Mouse (Mus musculus) neural tube, embryonic 12.5 days (tissue): ENCODE results near the gene Pltp. TPM values are rescaled to one million over a fixed set of nuclear protein-coding genes. Genes with fewer than 3 reads are reported as not detected.

Experiments
- ATAC-seq: fragments of 200-750 bp; cut with Nextera tagmentation; 2 replicates; pipeline ENCODE4 v1.8.0; 2017; ENCODE audit warnings: low read depth, mild to moderate bottlenecking, moderate TSS enrichment, moderate library complexity; ENCODE audit not compliant: low FRiP score
- H3K27ac ChIP-seq: fragments of 300-500 bp; sonication (generic); 2 replicates; pipeline ENCODE4 v1.5.1; 2016
- H3K27me3 ChIP-seq: fragments of 300-500 bp; sonication (generic); replicated peaks from 2 replicates; pipeline ENCODE4 v1.6.1; 2016; ENCODE audit warnings: mild to moderate bottlenecking
- H3K36me3 ChIP-seq: fragments of 300-500 bp; sonication (generic); 2 replicates; pipeline ENCODE4 v1.6.1; 2016; ENCODE audit warnings: mild to moderate bottlenecking
- H3K4me1 ChIP-seq: fragments of 300-500 bp; sonication (generic); 2 replicates; pipeline ENCODE4 v1.6.1; 2016
- H3K4me2 ChIP-seq: fragments of 300-500 bp; sonication (generic); replicated peaks from 2 replicates; pipeline ENCODE4 v1.6.1; 2016; ENCODE audit warnings: mild to moderate bottlenecking
- H3K4me3 ChIP-seq: fragments of 300-500 bp; sonication (generic); 2 replicates; pipeline ENCODE4 v1.5.1; 2016
- H3K9ac ChIP-seq: fragments of 300-500 bp; sonication (generic); 2 replicates; pipeline ENCODE4 v1.6.1; 2016; ENCODE audit warnings: mild to moderate bottlenecking
- H3K9me3 ChIP-seq: fragments of 300-500 bp; sonication (generic); 2 replicates; pipeline ENCODE4 v1.6.1; 2016; ENCODE audit warnings: mild to moderate bottlenecking
- WGBS: fragments of 180-500 bp; shearing (Covaris S2); methylation state at CpG from one replicate; pipeline ENCODE4 v1.1.7; 2016; 5-methylcytosine and 5-hydroxymethylcytosine counted together
- polyA plus RNA-seq: library from polyadenylated mRNA; unstranded; fragments of >200 nt; fragmentation: Nextera tagmentation; extraction: Ambion mirVana; gene quantifications from 2 replicates; pipeline ENCODE4 v1.2.1, GENCODE M21; 2016

The Pltp gene
- polyA plus RNA-seq, 1 experiment from 2014 or later: 87.9 TPM

- no peak; the same call in 1 of the 2 replicates for ATAC-seq
- Histone ChIP-seq H3K4me2 (peak overlapping the region; percentile 92), H3K4me1 (peaks cover 22% of the 10 kb centered on the region), H3K9ac (peak overlapping the region; percentile 64), H3K27me3 (no peaks in the 10 kb centered on the region), H3K9me3 (no peaks in the 10 kb centered on the region; the same call in 1 of the 2 replicates), H3K4me3 (peak overlapping the region; percentile 61; the same call in 1 of the 2 replicates), H3K36me3 (peaks cover 28% of the 10 kb centered on the region), H3K27ac (no peak overlapping the region; the same call in 1 of the 2 replicates)
- WGBS: 63% methylated on average over 16 of the region's 16 CpGs
These were observed 25.3 kb downstream of the Pltp start for GRCm38 (mm10) chr2:164832032-164832747.

DNA sequence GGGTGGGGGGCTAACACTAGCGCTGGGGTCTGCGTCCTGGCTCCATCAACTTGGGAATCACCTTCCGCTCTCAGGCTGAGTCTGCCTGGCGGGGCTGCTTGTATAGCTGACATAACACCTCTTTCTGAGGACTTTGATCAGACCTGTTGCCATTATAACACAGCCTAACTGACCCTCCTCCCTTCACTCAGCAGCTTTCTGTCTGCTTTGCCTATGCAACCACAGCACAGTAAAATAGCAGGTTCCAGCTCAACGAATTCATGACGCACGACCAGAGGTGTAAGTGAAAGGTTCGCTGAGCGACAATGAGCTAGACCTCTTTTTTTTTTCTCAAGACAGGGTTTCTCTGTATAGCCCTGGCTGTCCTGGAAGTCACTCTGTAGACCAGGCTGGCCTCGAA, 26.5 kb downstream of the Pltp start:
- 88% methylated on average over 10 of the region's 10 CpGs for WGBS
- H3K36me3 ChIP-seq: peaks cover 32% of the 10 kb centered on the region
- no peak overlapping the region for H3K9ac ChIP-seq
- no peaks in the 10 kb centered on the region; the same call in 1 of the 2 replicates for H3K9me3 ChIP-seq
- H3K27ac ChIP-seq: no peak overlapping the region
- no peaks in the 10 kb centered on the region for H3K27me3 ChIP-seq
- peaks cover 22% of the 10 kb centered on the region for H3K4me1 ChIP-seq
- ATAC-seq: no peak
- H3K4me3 ChIP-seq: no peak overlapping the region
- no peak overlapping the region for H3K4me2 ChIP-seq

DNA sequence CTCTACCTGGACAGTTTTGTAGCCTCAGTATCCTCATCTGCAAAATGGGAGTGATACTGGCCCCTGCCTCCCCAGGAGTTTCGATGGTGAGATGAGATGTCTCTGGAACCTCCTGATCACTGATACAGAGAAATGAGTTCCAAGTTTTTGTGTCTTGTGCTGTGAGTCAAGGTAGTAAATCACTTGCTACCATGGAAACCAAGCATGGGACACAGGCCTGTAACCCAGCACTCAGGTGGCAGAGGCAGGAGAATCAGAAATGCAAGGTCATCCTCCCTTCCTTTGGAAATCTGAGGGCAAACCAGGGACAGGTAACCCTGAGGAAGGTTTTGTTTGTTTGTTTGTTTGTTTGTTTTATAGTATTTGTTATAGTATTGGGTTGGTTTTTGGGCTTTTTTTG, 28.4 kb downstream of the Pltp start:
- 98% methylated on average over 1 of the region's 1 CpGs for WGBS

GRCm38 (mm10) chr2:164828437-164828836, 29.1 kb downstream of the Pltp start, which contains the start of gene Spata25:
TSS of gene Spata25 (minus strand) at chr2:164828537.
- Histone ChIP-seq H3K9ac (no peak within 1 kb of the TSS), H3K4me1 (peaks cover 7% of the 10 kb centered on the region), H3K27ac (no peak within 1 kb of the TSS), H3K4me3 (no peak within 1 kb of the TSS), H3K4me2 (no peak within 1 kb of the TSS), H3K36me3 (peaks cover 43% of the 10 kb centered on the region), H3K9me3 (no peaks in the 10 kb centered on the region; the same call in 1 of the 2 replicates), H3K27me3 (no peaks in the 10 kb centered on the region)
- ATAC-seq: no peak
- 90% methylated on average over 6 of the region's 6 CpGs for WGBS

More for the DNA sequence above, 28.4 kb downstream of the Pltp start:
- no peak for ATAC-seq
- Histone ChIP-seq H3K36me3 (peaks cover 43% of the 10 kb centered on the region), H3K4me2 (no peak overlapping the region), H3K9ac (no peak overlapping the region), H3K27ac (no peak overlapping the region), H3K4me1 (peaks cover 10% of the 10 kb centered on the region), H3K27me3 (no peaks in the 10 kb centered on the region), H3K9me3 (no peaks in the 10 kb centered on the region; the same call in 1 of the 2 replicates), H3K4me3 (no peak overlapping the region)

- no peaks in the 10 kb centered on the region; the same call in 1 of the 2 replicates for H3K9me3 ChIP-seq
- ATAC-seq: no peak
- H3K27me3 ChIP-seq: no peaks in the 10 kb centered on the region
- no peak overlapping the region for H3K9ac ChIP-seq
- no peak overlapping the region for H3K4me3 ChIP-seq
- no peak overlapping the region for H3K27ac ChIP-seq
- H3K4me1 ChIP-seq: peaks cover 3% of the 10 kb centered on the region; the same call in 1 of the 2 replicates
- peaks cover 43% of the 10 kb centered on the region for H3K36me3 ChIP-seq
- no peak overlapping the region for H3K4me2 ChIP-seq
- 92% methylated on average over 16 of the region's 16 CpGs for WGBS
These were observed 30.2 kb downstream of the Pltp start for GRCm38 (mm10) chr2:164827146-164827850.

DNA sequence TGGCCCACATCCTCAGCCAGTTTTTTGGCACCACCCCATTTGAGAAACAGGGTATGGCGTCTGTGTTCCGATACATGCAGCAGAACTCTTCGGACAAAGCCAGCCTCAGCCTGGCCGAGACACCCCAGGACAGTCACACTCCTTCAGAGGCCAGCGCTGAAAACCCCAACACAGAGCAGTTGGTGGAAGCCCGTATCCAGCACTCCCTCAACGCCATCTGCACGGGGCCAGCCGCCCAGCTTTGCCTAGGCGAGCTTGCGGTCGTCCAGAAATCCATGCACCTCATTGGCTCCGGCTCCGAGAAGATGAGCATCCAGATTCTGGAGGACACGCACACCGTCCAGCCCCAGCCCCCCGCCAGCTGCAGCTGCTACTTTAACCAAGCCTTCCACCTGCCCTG, 32.0 kb downstream of the Pltp start:
- Histone ChIP-seq H3K9me3 (no peaks in the 10 kb centered on the region; the same call in 1 of the 2 replicates), H3K36me3 (peaks cover 54% of the 10 kb centered on the region), H3K4me2 (no peak overlapping the region), H3K27me3 (no peaks in the 10 kb centered on the region), H3K4me1 (peaks cover 5% of the 10 kb centered on the region; the same call in 1 of the 2 replicates), H3K27ac (no peak overlapping the region), H3K9ac (no peak overlapping the region), H3K4me3 (no peak overlapping the region)
- WGBS: 95% methylated on average over 17 of the region's 17 CpGs
- no peak for ATAC-seq

GRCm38 (mm10) chr2:164823969-164824368, 33.5 kb downstream of the Pltp start:
- H3K9ac ChIP-seq: no peak overlapping the region
- H3K4me1 ChIP-seq: peaks cover 5% of the 10 kb centered on the region; the same call in 1 of the 2 replicates
- no peaks in the 10 kb centered on the region for H3K27me3 ChIP-seq
- no peak for ATAC-seq
- H3K27ac ChIP-seq: no peak overlapping the region
- H3K4me3 ChIP-seq: no peak overlapping the region
- 91% methylated on average over 4 of the region's 4 CpGs for whole genome bisulfite sequencing
- peaks cover 62% of the 10 kb centered on the region for H3K36me3 ChIP-seq
- no peaks in the 10 kb centered on the region; the same call in 1 of the 2 replicates for H3K9me3 ChIP-seq
- H3K4me2 ChIP-seq: peak overlapping the region; percentile 67

DNA sequence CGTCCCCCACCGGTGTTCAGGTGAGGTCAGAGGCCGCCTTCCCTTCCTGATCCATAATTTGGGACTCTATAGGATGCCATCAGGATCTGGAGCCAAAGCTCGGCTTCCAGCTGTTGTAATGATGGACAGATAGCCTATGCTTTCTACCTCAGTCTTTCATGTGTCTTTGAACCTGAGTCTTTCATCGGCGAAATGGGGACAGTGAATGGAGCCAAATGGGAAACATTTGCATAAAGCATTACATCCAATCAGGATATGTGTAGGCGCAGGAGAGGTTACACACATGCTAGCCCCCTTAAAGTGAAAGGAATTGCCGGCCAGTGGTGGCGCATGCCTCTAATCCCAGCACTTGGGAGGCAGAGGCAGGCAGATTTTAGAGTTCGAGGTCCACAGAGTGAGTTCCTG, 34.3 kb downstream of the Pltp start:
- 4% methylated on average over 10 of the region's 10 CpGs for WGBS
- H3K9me3 ChIP-seq: no peaks in the 10 kb centered on the region
- H3K27ac ChIP-seq: peak overlapping the region; percentile 68
- peak overlapping the region; percentile 69 for H3K4me3 ChIP-seq
- H3K27me3 ChIP-seq: no peaks in the 10 kb centered on the region
- H3K4me1 ChIP-seq: peaks cover 5% of the 10 kb centered on the region; the same call in 1 of the 2 replicates
- peaks cover 56% of the 10 kb centered on the region for H3K36me3 ChIP-seq
- ATAC-seq: peak; percentile 80
- H3K4me2 ChIP-seq: peak overlapping the region; percentile 67
- peak overlapping the region; percentile 68 for H3K9ac ChIP-seq

- WGBS: 2% methylated on average over 32 of the region's 32 CpGs
- peaks cover 51% of the 10 kb centered on the region for H3K36me3 ChIP-seq
These were observed 34.8 kb downstream of the Pltp start, which contains the start of gene Zswim1 for GRCm38 (mm10) chr2:164822636-164823165. TSS of gene Zswim1 (plus strand) at chr2:164822686.

GRCm38 (mm10) chr2:164821060-164821459, 36.5 kb downstream of the Pltp start:
- Histone ChIP-seq H3K9me3 (no peaks in the 10 kb centered on the region), H3K27me3 (no peaks in the 10 kb centered on the region), H3K9ac (no peak overlapping the region), H3K4me2 (no peak overlapping the region), H3K36me3 (peaks cover 34% of the 10 kb centered on the region), H3K27ac (no peak overlapping the region), H3K4me3 (no peak overlapping the region), H3K4me1 (peaks cover 5% of the 10 kb centered on the region; the same call in 1 of the 2 replicates)
- no peak for ATAC-seq
- 87% methylated on average over 6 of the region's 6 CpGs for WGBS

More at GRCm38 (mm10) chr2:164822636-164823165, 34.8 kb downstream of the Pltp start, which contains the start of gene Zswim1:
- H3K9me3 ChIP-seq: no peaks in the 10 kb centered on the region
- peaks cover 5% of the 10 kb centered on the region; the same call in 1 of the 2 replicates for H3K4me1 ChIP-seq
- no peaks in the 10 kb centered on the region for H3K27me3 ChIP-seq
- peak within 1 kb of the TSS; percentile 67 for H3K4me2 ChIP-seq
- H3K4me3 ChIP-seq: peak within 1 kb of the TSS; percentile 69
- H3K27ac ChIP-seq: peak within 1 kb of the TSS; percentile 68
- peak within 1 kb of the TSS; percentile 68 for H3K9ac ChIP-seq
- ATAC-seq: peak; percentile 99

DNA sequence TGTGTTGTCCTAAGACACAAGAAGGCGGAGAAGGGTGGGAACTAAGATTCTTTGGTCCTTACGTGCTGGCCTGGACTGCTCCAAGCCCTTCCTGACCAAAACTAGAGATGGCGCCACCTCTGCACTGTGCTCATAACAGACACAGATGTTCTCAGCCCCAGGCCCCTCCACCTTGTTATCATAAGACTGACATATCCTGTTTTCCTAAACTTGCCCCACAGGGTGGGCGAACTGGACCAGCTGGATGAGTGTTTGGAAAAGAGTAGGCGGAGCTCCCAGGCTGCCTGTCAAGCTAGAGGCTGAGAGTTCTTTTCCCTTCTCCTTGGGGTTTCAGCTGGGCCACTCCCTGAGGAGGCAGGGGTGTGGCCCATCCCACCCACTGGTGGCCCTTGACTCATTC, 39.8 kb downstream of the Pltp start:
- Histone ChIP-seq H3K4me3 (no peak overlapping the region), H3K9ac (no peak overlapping the region), H3K4me1 (peaks cover 5% of the 10 kb centered on the region; the same call in 1 of the 2 replicates), H3K36me3 (peaks cover 20% of the 10 kb centered on the region), H3K4me2 (no peak overlapping the region), H3K9me3 (no peaks in the 10 kb centered on the region), H3K27ac (no peak overlapping the region), H3K27me3 (no peaks in the 10 kb centered on the region)
- ATAC-seq: no peak
- 78% methylated on average over 5 of the region's 5 CpGs for WGBS

DNA sequence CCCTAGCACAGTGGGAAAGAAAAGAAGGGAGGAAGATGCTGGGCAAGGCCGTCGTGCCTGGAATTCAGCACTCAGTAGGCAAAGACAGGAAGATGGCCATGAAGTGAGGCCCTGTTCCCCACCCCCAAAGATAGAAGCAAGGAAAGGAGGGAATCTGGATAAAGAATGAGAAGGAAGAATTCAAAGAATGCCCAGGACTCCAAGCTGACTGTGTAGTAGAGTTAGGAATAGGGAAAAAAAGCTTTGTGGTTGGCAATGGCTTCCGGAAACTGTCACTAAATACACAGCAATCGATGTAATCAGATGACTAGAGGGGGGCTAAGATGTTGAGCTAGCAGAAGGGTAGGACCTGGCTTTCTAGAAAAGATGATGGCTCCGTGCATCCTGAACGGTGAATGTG, 40.3 kb downstream of the Pltp start:
- Histone ChIP-seq H3K27ac (no peak overlapping the region), H3K9me3 (no peaks in the 10 kb centered on the region), H3K4me3 (no peak overlapping the region), H3K4me2 (no peak overlapping the region), H3K27me3 (no peaks in the 10 kb centered on the region), H3K36me3 (peaks cover 20% of the 10 kb centered on the region), H3K9ac (no peak overlapping the region), H3K4me1 (peaks cover 1% of the 10 kb centered on the region; the same call in 1 of the 2 replicates)
- 85% methylated on average over 6 of the region's 6 CpGs for WGBS
- no peak for ATAC-seq
